Mouse (Mus musculus) heart, embryonic 10.5 days (tissue): ENCODE measurements at regions not wholly inside any gene's neighbourhood (a gene's known extent, or its start where the extent isn't known, plus 50 kb on each side); places are given as distances from the start of the nearest gene placed in this dataset.

ENCODE experiments used
- DNase-seq: peaks from one replicate; pipeline ENCODE4 v3.0.0-alpha.2; 2017; ENCODE audit warnings: low spot score
- H3K27ac ChIP-seq: fragments of 300-500 bp; sonication (generic); 2 replicates; pipeline ENCODE4 v1.5.1; 2016; ENCODE audit warnings: mild to moderate bottlenecking
- H3K27me3 ChIP-seq: fragments of 300-500 bp; sonication (generic); 2 replicates; pipeline ENCODE4 v1.6.1; 2016; ENCODE audit warnings: mild to moderate bottlenecking; ENCODE audit not compliant: poor library complexity, insufficient read depth, severe bottlenecking
- H3K36me3 ChIP-seq: fragments of 300-500 bp; sonication (generic); 2 replicates; pipeline ENCODE4 v1.6.1; 2016; ENCODE audit warnings: mild to moderate bottlenecking, moderate library complexity
- H3K4me1 ChIP-seq: fragments of 300-500 bp; sonication (generic); 2 replicates; pipeline ENCODE4 v1.6.1; 2016; ENCODE audit warnings: mild to moderate bottlenecking
- H3K4me3 ChIP-seq: fragments of 300-500 bp; sonication (generic); 2 replicates; pipeline ENCODE4 v1.5.1; 2016; ENCODE audit warnings: mild to moderate bottlenecking, moderate library complexity
- H3K9me3 ChIP-seq: fragments of 300-500 bp; sonication (generic); 2 replicates; pipeline ENCODE4 v1.6.1; 2016; ENCODE audit warnings: mild to moderate bottlenecking, moderate library complexity
- WGBS: fragments of 180-500 bp; shearing (Covaris S2); methylation state at CpG from one replicate; pipeline ENCODE4 v1.1.7; 2016; 5-methylcytosine and 5-hydroxymethylcytosine counted together

DNA sequence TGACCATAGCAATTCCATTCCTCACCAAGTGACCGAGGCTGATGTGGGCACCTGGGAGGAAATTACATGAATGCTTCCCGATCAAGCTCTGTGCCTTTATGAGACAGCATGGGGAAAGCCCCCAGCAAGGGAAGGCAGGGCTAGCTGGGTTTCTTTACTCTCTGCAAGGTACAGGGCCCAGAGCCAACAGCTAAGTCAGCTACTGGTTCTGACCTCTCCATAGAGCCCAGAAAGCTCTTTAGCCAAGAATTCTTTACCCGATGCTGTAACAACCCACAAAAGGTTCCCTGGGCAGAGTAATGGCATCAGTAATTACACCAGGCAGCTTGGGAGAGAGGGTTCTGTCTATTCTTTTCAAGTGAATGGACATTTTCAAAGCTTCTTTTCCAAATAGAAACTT lies 161.9 kb upstream of the Adamts16 start:
- H3K9me3 ChIP-seq = no peaks in the 10 kb centered on the region
- 73% methylated on average over 3 of the region's 3 CpGs for whole genome bisulfite sequencing
- no peak overlapping the region for H3K27ac ChIP-seq
- DNase-seq = no peak
- H3K4me1 ChIP-seq = no peaks in the 10 kb centered on the region
- no peak overlapping the region for H3K4me3 ChIP-seq
- no peaks in the 10 kb centered on the region for H3K36me3 ChIP-seq
- 0 out of 2 replicates have a peak, but pooled peaks cover 4% of the 10 kb centered on the region for H3K27me3 ChIP-seq

GRCm38 (mm10) chr13:71001278-71001677 lies 159.7 kb upstream of the Adamts16 start:
- Histone ChIP-seq H3K36me3 (no peaks in the 10 kb centered on the region), H3K27me3 (0 out of 2 replicates have a peak, but pooled peaks cover 4% of the 10 kb centered on the region), H3K4me1 (no peaks in the 10 kb centered on the region), H3K4me3 (no peak overlapping the region), H3K9me3 (no peaks in the 10 kb centered on the region), H3K27ac (no peak overlapping the region)
- WGBS = 3% methylated on average over 2 of the region's 2 CpGs
- DNase-seq = peak; percentile 78

- Histone ChIP-seq H3K27me3 (0 out of 2 replicates have a peak, but pooled peaks cover 4% of the 10 kb centered on the region), H3K36me3 (no peaks in the 10 kb centered on the region), H3K27ac (no peak overlapping the region), H3K9me3 (no peaks in the 10 kb centered on the region), H3K4me1 (no peaks in the 10 kb centered on the region), H3K4me3 (no peak overlapping the region)
- no peak for DNase-seq
- 65% methylated on average over 5 of the region's 5 CpGs for WGBS
These were observed 158.9 kb upstream of the Adamts16 start for GRCm38 (mm10) chr13:71000422-71001008.

DNA sequence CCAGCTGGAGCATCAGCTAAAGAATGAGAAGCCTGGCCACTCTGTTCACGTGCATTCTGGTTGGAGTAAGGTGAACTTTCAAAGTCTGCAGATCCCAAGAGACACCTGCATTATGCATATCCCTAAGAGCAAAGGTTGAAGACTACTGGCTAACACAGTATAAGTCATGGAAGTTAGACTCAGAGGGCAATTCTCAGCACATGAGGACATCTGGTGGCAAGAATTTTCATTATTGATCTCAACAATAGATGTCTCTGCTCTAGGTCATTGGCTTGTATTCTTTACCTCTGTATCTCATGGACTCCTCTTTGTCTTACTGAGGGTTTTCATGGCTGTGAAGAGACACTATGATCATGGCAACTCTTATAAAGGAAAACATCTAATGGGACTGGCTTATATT lies 151.9 kb upstream of the Adamts16 start:
- DNase-seq = peak; percentile 4
- H3K4me3 ChIP-seq = no peak overlapping the region
- H3K27ac ChIP-seq = no peak overlapping the region
- H3K9me3 ChIP-seq = no peaks in the 10 kb centered on the region
- no peaks in the 10 kb centered on the region for H3K27me3 ChIP-seq
- H3K4me1 ChIP-seq = no peaks in the 10 kb centered on the region
- WGBS = 57% methylated on average over 1 of the region's 1 CpGs
- no peaks in the 10 kb centered on the region for H3K36me3 ChIP-seq

DNA sequence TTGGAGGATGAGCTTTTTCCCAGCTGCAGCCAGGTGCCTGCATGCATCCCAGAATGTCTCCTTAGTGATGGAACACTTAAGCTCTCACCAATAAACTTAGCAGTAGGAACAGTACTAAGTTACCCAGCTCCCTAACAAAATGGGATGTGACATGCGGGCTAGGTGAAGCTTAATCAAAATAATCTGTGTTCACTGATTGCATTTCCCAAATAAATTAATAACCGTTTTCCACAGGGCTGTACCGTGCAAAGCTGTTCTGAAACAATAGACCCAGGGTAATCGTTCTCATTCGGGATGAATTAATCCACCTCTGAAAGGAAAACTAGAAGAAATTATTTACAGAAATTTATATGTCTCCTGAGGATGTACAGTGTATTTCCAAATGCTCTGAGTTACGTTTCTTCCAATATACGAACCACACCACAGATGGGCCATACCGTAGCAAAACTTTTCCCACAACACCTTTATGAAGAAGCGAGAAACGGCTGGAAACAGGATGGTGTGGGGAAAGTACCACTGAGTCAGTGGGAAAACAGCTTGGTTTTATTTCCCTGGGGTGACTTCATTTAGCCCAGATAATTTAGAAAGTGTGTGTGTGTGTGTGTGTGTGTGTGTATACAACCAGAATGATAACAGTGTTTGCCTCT lies 148.5 kb upstream of the Adamts16 start:
- no peak overlapping the region for H3K4me3 ChIP-seq
- no peaks in the 10 kb centered on the region for H3K4me1 ChIP-seq
- no peaks in the 10 kb centered on the region for H3K36me3 ChIP-seq
- no peaks in the 10 kb centered on the region for H3K9me3 ChIP-seq
- H3K27ac ChIP-seq = no peak overlapping the region
- peak; percentile 28 for DNase-seq
- H3K27me3 ChIP-seq = no peaks in the 10 kb centered on the region
- 89% methylated on average over 10 of the region's 10 CpGs for WGBS

- peak; percentile 7 for DNase-seq
- Histone ChIP-seq H3K4me3 (no peak overlapping the region), H3K4me1 (no peaks in the 10 kb centered on the region), H3K27me3 (no peaks in the 10 kb centered on the region), H3K27ac (no peak overlapping the region), H3K9me3 (no peaks in the 10 kb centered on the region), H3K36me3 (no peaks in the 10 kb centered on the region)
- 76% methylated on average over 1 of the region's 1 CpGs for WGBS
These were observed 137.7 kb upstream of the Adamts16 start for GRCm38 (mm10) chr13:70979344-70979743.

DNA sequence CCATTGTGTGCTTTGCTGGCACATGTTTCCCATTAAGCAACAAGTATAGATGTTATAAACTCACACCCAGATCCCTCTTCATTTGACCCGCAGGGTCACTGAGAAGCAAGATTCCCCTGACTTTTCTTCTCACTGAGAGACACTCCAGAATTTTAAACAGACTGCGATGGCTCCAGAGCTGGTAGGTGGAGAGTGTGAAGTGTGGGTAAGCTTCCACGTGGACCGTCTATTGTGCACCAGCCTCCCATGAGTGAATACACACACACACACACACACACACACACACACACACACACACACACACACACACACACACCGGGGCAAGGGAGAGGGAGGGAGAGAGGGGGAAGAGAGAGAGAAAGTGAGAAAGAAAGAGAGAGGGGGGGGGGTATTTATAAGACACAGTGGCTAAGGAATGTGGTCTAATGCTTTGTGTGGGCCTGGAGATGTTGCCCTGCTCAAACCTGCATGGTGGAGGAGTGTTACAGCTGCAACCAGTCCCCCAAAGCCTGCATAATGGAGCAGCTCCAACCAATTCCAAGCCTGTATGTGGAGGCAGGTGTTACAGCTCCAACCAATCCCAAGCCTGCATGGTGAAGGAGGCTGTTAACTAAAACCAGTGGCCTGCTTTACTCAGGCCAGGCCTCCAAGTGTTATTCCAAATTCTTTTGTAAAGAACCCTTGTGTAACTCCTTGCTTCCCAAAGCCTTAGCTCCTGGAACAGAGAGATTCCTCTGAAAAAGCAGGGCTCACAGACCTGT lies 137.1 kb upstream of the Adamts16 start:
- no peaks in the 10 kb centered on the region for H3K9me3 ChIP-seq
- H3K27ac ChIP-seq = no peak overlapping the region
- no peaks in the 10 kb centered on the region for H3K27me3 ChIP-seq
- peak; percentile 72 for DNase-seq
- H3K4me3 ChIP-seq = no peak overlapping the region
- WGBS = 82% methylated on average over 5 of the region's 5 CpGs
- no peaks in the 10 kb centered on the region for H3K36me3 ChIP-seq
- H3K4me1 ChIP-seq = no peaks in the 10 kb centered on the region

GRCm38 (mm10) chr13:70969596-70969995 lies 128.0 kb upstream of the Adamts16 start:
- Histone ChIP-seq H3K4me3 (no peak overlapping the region), H3K27ac (no peak overlapping the region), H3K9me3 (no peaks in the 10 kb centered on the region), H3K4me1 (no peaks in the 10 kb centered on the region), H3K36me3 (no peaks in the 10 kb centered on the region), H3K27me3 (no peaks in the 10 kb centered on the region)
- no peak for DNase-seq
- WGBS = 79% methylated on average over 9 of the region's 9 CpGs

GRCm38 (mm10) chr13:70967781-70968180 lies 126.2 kb upstream of the Adamts16 start:
- no peaks in the 10 kb centered on the region for H3K27me3 ChIP-seq

DNA sequence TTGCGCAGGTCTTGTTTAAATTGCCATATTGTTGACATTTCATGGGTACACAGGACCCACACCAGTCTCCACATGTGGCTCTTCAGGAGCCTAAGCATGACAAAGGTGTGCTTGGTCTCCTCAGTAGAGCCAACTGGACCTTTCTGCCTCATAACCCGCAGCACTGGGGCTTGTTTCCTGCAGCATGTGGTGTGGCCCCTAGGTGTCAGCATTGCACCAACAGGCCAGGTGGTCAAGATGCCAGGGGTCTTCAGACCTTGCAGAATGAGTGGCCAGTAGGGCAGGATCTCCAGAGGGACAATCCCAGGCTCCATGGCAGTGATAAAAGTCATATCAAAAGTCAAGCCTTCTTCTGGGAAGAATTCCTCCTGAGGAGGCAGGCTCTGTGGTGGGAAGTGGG lies 121.8 kb upstream of the Adamts16 start:
- Histone ChIP-seq H3K36me3 (no peaks in the 10 kb centered on the region), H3K9me3 (no peaks in the 10 kb centered on the region), H3K4me3 (no peak overlapping the region), H3K4me1 (no peaks in the 10 kb centered on the region), H3K27me3 (no peaks in the 10 kb centered on the region), H3K27ac (no peak overlapping the region)
- 74% methylated on average over 2 of the region's 2 CpGs for WGBS
- no peak for DNase-seq

More at GRCm38 (mm10) chr13:70967781-70968180, 126.2 kb upstream of the Adamts16 start:
- no peak overlapping the region for H3K27ac ChIP-seq
- WGBS = 61% methylated on average over 3 of the region's 3 CpGs
- no peak overlapping the region for H3K4me3 ChIP-seq
- H3K9me3 ChIP-seq = no peaks in the 10 kb centered on the region
- no peaks in the 10 kb centered on the region for H3K36me3 ChIP-seq
- DNase-seq = no peak
- H3K4me1 ChIP-seq = no peaks in the 10 kb centered on the region

DNA sequence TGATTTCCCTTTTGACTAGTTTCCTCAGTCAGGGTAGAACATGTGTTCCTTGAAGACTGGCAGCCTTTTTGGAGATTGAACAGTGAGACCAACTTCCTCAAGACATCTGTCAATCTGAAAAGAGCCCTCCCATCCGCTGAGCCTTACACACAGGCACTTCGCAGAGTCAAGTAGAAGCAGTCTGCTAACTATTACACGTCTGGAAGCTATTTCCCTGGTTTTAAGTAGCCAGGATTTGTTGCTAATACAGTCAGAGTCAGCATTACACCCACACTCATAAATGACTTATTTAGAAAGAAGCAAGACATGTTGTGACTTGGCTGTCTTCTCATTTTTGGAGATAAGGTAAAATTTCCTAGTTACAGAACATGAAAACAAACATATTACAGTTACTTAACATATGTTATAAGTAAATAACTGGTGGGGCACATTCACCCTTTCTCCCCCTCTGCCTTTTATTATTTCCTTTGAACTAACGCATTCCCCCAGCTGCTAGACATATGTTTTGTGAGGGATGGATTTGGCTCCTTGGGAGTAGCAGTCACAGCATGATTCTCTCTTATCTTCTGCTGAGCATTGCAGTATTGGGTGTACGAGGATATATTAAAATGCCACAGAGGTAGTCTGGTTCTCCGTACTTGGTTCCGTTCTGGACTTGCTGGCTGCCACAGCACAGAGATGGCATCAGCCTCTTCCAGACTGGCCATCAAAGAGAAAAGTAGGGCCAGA lies 92.9 kb upstream of the Adamts16 start:
- WGBS = 75% methylated on average over 7 of the region's 7 CpGs
- Histone ChIP-seq H3K27me3 (no peaks in the 10 kb centered on the region), H3K36me3 (no peaks in the 10 kb centered on the region), H3K4me1 (no peaks in the 10 kb centered on the region), H3K27ac (no peak overlapping the region), H3K4me3 (no peak overlapping the region), H3K9me3 (no peaks in the 10 kb centered on the region)
- no peak for DNase-seq

DNA sequence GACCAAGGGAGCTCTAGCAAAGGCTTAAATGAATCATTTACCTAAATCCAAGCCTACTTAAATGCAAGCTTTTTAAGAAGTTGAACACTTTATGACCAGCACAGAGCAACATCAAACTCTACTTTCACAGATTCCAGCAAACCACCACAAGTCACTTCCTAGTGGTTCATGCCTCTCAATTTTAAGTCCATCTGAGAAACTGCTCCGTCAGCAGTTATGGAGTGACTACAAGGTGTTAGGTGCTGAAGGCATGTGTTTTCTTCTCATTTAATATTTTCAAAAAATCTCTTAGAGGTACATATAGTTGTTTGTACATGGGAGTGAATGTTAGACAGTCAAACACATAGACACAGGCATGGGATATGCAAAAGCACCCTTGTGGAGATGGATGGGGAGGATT lies 72.2 kb upstream of the Adamts16 start:
- WGBS = 79% methylated on average over 1 of the region's 1 CpGs
- H3K4me3 ChIP-seq = no peak overlapping the region
- H3K27ac ChIP-seq = no peak overlapping the region

GRCm38 (mm10) chr13:70910934-70911333 lies 69.3 kb upstream of the Adamts16 start:
- Histone ChIP-seq H3K27ac (no peak overlapping the region), H3K27me3 (no peaks in the 10 kb centered on the region), H3K4me1 (no peaks in the 10 kb centered on the region), H3K4me3 (no peak overlapping the region), H3K36me3 (no peaks in the 10 kb centered on the region), H3K9me3 (no peaks in the 10 kb centered on the region)
- no peak for DNase-seq

More for the DNA sequence above, 72.2 kb upstream of the Adamts16 start:
- Histone ChIP-seq H3K27me3 (no peaks in the 10 kb centered on the region), H3K36me3 (no peaks in the 10 kb centered on the region), H3K4me1 (no peaks in the 10 kb centered on the region), H3K9me3 (no peaks in the 10 kb centered on the region)
- DNase-seq = no peak
